Mouse (Mus musculus) CH12.LX (cell line): ENCODE data around the gene Yaf2.

ENCODE experiments used
- CHD1 ChIP-seq: IDR thresholded peaks from 2 replicates; pipeline ENCODE4 v1.6.1; 2012; ENCODE audit warnings: low read depth, low read length, improper control_type of control experiment, inconsistent platforms
- CTCF ChIP-seq, 2 experiments: IDR thresholded peaks in 1 of 2; conservative IDR thresholded peaks in 1 of 2; 2 replicates each; pipeline ENCODE4 v1.5.1; 2011 to 2012; ENCODE audit warnings: low read depth in 2 of 2, low read length in 2 of 2, improper control_type of control experiment in 1 of 2, inconsistent platforms in 1 of 2, mild to moderate bottlenecking in 1 of 2, moderate library complexity in 1 of 2
- E2F4 ChIP-seq: IDR thresholded peaks from 2 replicates; pipeline ENCODE4 v1.6.1; 2011; ENCODE audit warnings: low read depth, low read length, improper control_type of control experiment; ENCODE audit not compliant: insufficient replicate concordance
- EP300 ChIP-seq: IDR thresholded peaks from 2 replicates; pipeline ENCODE4 v1.6.1; 2011; ENCODE audit warnings: low read length, improper control_type of control experiment
- GABPA ChIP-seq: IDR thresholded peaks from 2 replicates; pipeline ENCODE4 v1.6.1; 2012; ENCODE audit warnings: low read depth, low read length, improper control_type of control experiment, inconsistent platforms; ENCODE audit not compliant: insufficient replicate concordance
- HCFC1 ChIP-seq: IDR thresholded peaks from 2 replicates; pipeline ENCODE4 v1.6.1; 2012; ENCODE audit warnings: low read depth, mild to moderate bottlenecking, inconsistent platforms, low read length, improper control_type of control experiment
- IRF4 ChIP-seq: IDR thresholded peaks from 2 replicates; pipeline ENCODE4 v1.6.1; 2014; ENCODE audit warnings: low read depth, mild to moderate bottlenecking, inconsistent platforms, low read length, improper control_type of control experiment
- MAZ ChIP-seq: IDR thresholded peaks from 2 replicates; pipeline ENCODE4 v1.6.1; 2012; ENCODE audit warnings: low read depth, mild to moderate bottlenecking, inconsistent platforms, low read length, improper control_type of control experiment, moderate library complexity
- POLR2A ChIP-seq: IDR thresholded peaks from 2 replicates; pipeline ENCODE4 v1.6.1; 2011; ENCODE audit warnings: low read depth, mild to moderate bottlenecking, improper control_type of control experiment, low read length
- RAD21 ChIP-seq: IDR thresholded peaks from 2 replicates; pipeline ENCODE4 v1.6.1; 2011; ENCODE audit warnings: low read depth, mild to moderate bottlenecking, low read length, improper control_type of control experiment, moderate library complexity
- USF1 ChIP-seq: IDR thresholded peaks from 2 replicates; pipeline ENCODE4 v1.6.1; 2014; ENCODE audit warnings: low read depth, mild to moderate bottlenecking, inconsistent platforms, low read length, improper control_type of control experiment
- ZNF384 ChIP-seq: IDR thresholded peaks from 2 replicates; pipeline ENCODE4 v1.6.1; 2012; ENCODE audit warnings: low read depth, low read length, improper control_type of control experiment, inconsistent platforms

DNA sequence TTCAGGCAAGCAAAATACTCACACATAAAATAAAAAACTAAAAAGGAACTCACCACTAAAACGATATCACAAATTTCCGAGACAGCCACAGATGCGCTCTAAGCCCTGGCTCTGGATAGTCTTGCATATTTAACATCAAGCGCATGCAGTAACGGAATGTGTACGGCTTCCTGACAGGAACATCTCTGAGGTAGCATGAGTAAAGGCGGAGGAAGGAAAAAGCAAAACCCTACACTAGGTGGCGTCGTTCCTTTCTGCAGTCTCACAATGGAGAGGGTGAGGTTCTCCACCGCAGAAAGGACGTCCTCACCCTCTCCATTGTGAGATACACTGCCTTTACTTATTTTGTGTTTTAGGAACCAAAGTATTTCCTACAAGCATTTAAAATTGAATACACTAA, 53.4 kb downstream of the Yaf2 start:
- TF ChIP-seq RAD21 = peak; percentile 10
- TF ChIP-seq CTCF (conservative IDR thresholded peaks at IDR 0.05 in 1 of 2, IDR thresholded peaks at IDR 0.05 in 1 of 2; ENCODE audit: low read depth in 2 of 2, low read length in 2 of 2) = peak in 1 of 2 experiments; percentile 50; a peak in 2 of 4 replicates
- no peak for TF ChIP-seq MAZ
- no peak for TF ChIP-seq USF1
- no peak for TF ChIP-seq GABPA
- no peak for TF ChIP-seq POLR2A
- TF ChIP-seq HCFC1 = no peak
- TF ChIP-seq E2F4 = no peak
- no peak for TF ChIP-seq CHD1
- TF ChIP-seq ZNF384 = no peak
- TF ChIP-seq EP300 = no peak
- TF ChIP-seq IRF4 = no peak
